Mouse (Mus musculus) c-Kit-positive CD71-negative TER-119-negative erythroid progenitor cells, embryonic 14.5 days (primary cell): ENCODE measurements around the gene Gbf1.

Experiments used
- DNase-seq: peaks from one replicate; pipeline ENCODE4 v3.0.0-alpha.2; 2013; ENCODE audit warnings: low read depth

The Gbf1 gene

DNA sequence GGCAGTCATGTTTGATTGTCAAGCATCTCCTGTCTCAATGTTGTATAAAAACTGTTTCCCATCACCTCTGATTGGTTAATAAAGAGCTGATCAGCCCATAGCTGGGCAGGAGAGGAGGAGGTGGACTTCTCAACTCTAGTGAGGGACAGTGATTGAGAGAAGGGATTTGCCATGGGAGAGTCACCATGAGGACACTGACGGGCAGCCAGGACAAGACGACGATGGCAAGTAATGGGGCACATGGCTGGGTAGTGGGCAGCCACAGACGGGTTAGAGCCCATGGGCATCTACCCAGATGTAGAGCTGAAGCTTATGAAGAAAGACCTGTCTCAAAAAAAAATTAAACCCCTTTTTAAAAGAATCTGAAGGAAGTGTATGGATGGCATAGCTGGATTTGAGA is 150.2 kb downstream of the Gbf1 start:
- DNase-seq, result no peak

DNA sequence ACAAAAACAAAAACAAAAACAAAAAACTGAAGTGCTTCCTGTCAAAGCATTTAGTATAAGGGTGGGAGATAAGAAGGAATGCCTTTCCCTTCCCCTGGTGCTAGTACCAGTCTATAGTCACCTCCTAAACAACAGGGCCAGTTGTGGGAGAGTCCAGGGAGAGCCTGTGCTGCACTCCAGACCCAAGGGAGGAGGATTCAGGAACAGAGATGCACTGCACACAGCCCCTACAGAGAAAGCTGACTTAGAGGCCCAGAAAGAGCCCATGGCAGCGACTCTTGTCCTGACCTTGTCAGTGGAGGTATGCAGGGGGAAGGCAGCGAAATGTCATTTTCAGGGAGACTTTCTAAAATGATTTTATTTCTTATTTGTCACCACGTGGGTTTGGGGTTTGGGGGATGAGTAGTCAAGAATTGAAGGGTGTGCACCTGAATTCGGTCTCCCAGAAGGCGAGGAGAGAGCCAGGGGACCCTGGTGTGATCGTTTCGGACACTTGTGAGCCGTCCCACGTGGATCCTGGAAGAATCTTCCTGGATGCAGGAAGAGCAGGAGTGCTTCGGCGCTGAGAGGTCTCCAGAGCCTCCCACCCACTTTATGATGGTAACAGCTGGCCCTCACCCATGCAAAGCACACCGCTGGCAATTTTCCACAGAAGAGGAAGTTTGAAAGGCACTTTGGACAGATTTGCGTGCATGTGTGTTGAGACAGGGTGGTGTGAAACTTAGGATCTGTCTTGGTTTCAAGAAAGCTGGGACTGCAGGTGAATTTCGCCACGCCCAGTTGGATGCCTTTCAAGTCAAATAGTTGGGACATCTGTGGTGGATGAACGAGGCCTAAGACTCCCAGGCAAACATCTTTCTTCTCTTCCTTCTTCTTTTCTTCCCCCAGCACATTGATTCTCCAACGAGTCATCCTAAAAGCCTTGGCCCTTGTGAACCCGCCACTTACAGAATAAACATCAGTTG is 151.2 kb downstream of the Gbf1 start:
- no peak for DNase-seq

GRCm38 (mm10) chr19:46304216-46304841 is 152.0 kb downstream of the Gbf1 start, which contains the start of gene Nfkb2:
Nfkb2 (plus strand) TSS chr19:46304320.
- peak; percentile 86 for DNase-seq

DNA sequence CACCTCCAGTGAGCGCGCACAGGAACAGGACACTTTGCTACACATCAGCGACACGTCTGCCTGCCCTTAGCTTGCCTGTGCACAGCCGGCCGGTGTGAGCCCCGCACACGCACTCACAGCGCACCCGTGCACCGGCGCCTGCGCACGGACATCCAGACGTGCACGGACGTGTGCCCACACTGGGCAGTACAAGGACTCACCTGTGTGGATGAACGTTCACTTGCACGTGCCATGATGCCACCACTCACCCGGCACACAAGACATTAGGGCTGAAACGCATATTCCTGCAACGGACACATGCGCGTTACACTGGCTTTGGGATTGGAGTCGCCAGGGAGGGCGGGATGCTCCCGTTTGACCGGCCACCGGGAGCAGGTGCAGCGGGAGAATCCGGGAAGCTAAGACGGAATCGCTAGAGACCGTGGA is 152.6 kb downstream of the Gbf1 start:
- no peak for DNase-seq

GRCm38 (mm10) chr19:46305432-46306267 is 153.3 kb downstream of the Gbf1 start:
- peak; percentile 87 for DNase-seq

- DNase-seq, result no peak
Measured at GRCm38 (mm10) chr19:46306268-46306610, 153.9 kb downstream of the Gbf1 start.

DNA sequence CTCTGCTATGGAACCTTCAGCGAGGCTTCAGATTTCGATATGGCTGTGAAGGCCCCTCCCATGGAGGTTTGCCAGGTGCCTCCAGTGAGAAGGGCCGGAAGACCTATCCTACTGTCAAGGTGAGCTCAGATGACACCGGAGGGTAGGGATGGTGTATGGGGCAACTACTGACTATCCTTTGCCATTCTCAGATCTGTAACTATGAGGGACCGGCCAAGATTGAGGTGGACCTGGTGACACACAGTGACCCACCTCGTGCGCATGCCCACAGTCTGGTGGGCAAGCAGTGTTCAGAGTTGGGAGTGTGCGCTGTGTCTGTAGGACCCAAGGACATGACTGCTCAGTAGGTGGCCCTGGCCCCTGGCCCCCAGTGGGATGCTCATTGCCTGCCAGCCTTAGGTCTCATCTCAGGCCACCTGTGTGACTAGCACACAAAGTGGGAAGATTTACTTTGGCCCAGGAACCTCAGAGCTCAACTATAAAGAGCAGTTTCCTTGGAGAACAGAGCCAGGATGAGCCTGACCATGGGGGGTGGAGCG is 154.5 kb downstream of the Gbf1 start:
- no peak for DNase-seq

- DNase-seq, result no peak
Measured at GRCm38 (mm10) chr19:46307781-46308180, 155.5 kb downstream of the Gbf1 start.

DNA sequence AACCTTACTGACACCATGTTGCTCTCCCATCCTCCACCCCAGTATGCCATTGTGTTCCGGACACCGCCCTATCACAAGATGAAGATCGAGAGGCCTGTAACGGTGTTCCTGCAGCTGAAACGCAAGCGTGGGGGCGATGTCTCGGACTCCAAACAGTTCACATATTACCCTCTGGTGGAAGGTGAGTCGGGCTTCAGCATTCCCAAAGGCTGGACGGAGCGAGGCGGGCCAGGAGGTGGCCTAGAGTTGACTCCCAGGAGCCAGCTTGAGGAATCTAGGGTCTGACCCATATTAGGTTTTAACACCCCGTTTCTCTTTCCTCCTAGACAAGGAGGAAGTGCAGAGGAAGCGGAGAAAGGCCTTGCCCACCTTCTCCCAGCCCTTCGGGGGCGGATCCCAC is 156.0 kb downstream of the Gbf1 start:
- no peak for DNase-seq

DNA sequence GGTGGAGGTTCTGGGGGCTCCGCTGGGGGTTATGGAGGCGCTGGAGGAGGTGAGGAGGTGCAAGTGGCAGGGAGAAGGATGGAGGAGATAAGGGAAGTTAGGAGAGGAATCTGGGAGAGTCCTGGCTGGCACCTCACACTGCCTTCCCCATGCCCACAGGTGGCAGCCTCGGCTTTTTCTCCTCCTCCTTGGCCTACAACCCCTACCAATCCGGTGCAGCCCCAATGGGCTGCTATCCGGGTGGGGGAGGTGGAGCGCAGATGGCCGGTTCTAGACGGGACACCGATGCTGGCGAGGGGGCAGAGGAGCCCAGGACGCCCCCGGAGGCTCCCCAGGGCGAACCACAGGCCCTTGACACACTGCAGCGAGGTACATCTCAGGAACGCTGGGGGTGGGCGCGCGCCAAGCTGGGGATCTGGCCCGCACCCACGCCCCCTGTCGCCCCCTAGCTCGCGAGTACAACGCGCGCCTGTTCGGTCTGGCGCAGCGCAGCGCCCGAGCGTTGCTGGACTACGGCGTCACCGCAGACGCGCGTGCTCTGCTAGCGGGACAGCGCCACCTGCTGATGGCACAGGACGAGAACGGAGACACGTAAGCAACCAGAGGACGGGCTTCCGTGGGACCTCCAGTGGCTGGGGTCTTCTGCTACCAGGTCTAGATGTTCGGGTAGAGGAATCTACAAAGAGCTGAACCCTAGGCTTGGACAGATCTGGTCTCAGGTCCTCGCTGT is 156.6 kb downstream of the Gbf1 start:
- peak; percentile 87 for DNase-seq

GRCm38 (mm10) chr19:46309651-46310305 is 157.5 kb downstream of the Gbf1 start:
- no peak for DNase-seq

DNA sequence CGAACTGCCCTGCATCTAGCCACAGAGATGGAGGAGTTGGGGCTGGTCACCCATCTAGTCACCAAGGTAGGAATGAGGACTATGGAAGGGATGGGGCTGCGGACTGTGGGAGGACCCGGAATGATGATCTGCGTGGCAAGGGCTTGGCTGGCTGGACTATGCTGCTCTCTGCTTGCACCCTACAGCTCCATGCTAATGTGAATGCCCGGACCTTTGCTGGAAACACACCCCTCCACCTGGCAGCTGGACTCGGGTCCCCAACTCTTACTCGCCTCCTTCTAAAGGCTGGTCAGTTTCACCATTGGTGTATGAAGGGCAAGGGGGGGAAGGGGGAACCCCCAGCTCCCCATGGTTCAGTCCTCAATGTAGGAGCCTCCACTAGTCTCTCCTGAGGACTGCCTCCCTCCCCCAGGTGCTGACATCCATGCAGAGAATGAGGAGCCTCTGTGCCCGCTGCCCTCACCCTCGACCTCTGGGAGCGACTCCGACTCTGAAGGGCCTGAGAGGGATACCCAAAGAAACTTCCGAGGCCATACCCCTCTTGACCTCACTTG is 158.1 kb downstream of the Gbf1 start:
- DNase-seq, result no peak

DNA sequence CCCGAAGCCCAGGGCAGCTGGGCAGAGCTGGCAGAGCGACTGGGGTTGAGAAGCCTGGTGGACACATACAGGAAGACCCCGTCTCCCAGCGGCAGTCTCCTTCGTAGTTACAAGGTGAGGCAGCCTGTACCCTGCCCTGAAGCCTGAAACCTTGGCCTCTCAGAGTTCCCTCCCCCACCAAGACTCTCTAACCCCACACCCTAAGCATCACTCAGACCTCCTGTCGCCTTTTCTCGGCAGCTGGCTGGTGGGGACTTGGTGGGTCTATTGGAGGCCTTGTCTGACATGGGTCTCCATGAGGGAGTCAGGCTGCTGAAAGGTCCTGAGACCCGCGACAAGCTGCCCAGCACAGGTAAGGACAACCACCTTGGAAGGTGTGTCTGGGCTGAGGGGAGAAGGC is 159.0 kb downstream of the Gbf1 start:
- no peak for DNase-seq

GRCm38 (mm10) chr19:46312566-46312965 is 160.3 kb downstream of the Gbf1 start:
- DNase-seq, result no peak

GRCm38 (mm10) chr19:46313116-46313515 is 160.8 kb downstream of the Gbf1 start:
- DNase-seq, result no peak

GRCm38 (mm10) chr19:46313591-46313990 is 161.3 kb downstream of the Gbf1 start:
- no peak for DNase-seq

DNA sequence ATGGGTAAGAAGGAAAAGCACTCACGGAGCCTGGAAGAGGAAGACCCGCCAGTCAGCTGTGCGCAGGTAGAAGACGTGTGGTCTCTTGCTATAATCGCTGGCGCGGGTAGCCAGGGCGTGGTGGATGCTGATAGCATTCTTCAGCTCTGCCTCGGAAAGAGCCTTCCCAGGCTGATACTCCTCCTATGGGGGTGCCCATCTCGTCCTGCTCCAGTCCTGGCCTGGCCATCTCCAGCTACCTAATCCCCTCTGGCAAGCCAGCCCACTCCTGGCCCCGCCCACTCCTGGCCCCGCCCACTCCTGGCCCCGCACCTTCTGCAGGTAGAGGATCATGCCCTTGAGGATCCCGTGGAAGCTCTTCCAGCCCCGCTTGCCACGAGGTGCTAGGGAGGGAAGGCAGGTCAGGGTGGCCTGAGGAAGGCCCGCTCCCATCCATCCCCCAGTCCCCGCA is 161.9 kb downstream of the Gbf1 start:
- no peak for DNase-seq

GRCm38 (mm10) chr19:46314872-46315742 is 162.8 kb downstream of the Gbf1 start:
- no peak for DNase-seq
